Mouse (Mus musculus): ENCODE measurements around the gene Epb41l3. TPM values are rescaled to one million over a fixed set of nuclear protein-coding genes. Genes with fewer than 3 reads are reported as not detected.
A peak's percentile ranks its signal among the peaks of the same experiment; 100 is the strongest.

Gene Epb41l3
- polyA plus RNA-seq, 1 experiment from 2014 or later: 97.6 TPM

GRCm38 (mm10) chr17:69067937-69068739 is 7.3 kb upstream of the Epb41l3 start:
- Histone ChIP-seq H3K27ac (ENCODE audit: low read depth, low read length) (no peak overlapping the region), H3K27me3 (ENCODE audit: control insufficient read depth, insufficient read depth, low read length) (no peaks in the 10 kb centered on the region), H3K9ac (ENCODE audit: low read length) (no peak overlapping the region), H3K36me3 (ENCODE audit: control insufficient read depth, insufficient read depth, low read length) (no peaks in the 10 kb centered on the region), H3K4me2 (ENCODE audit: low read depth) (no peak overlapping the region), H3K4me1 (ENCODE audit: control insufficient read depth, insufficient read depth, low read length) (no peaks in the 10 kb centered on the region), H3K4me3 (ENCODE audit: low read depth, low read length) (no peak overlapping the region), H3K9me3 (ENCODE audit: control insufficient read depth, low read length) (no peaks in the 10 kb centered on the region)
- ATAC-seq (ENCODE audit: insufficient read depth, low FRiP score, low TSS enrichment): no peak
- DNase-seq (ENCODE audit: low spot score): no peak
- WGBS: 80% methylated on average over 11 of the region's 11 CpGs

DNA sequence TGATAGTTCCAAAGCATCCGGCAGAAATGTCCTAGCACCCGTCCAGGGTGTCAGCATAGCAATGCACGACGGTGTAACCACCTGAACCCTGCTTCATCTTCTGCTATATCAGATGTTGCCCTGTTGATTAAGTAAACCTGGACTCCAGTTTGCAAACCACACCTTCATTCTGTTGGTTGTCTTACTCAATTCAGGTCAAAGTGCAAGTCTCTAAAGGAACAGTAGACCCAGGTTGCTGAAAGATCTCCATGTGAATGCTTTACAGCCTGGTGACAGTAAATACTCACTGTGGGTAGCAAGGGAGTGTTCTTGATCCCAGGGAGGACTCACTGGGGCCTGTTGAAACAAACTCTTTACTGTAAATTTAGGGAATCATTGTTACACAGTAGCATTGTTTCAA is 1.4 kb upstream of the Epb41l3 start:
- Histone ChIP-seq H3K36me3 (ENCODE audit: control insufficient read depth, insufficient read depth, low read length) (no peaks in the 10 kb centered on the region), H3K9ac (ENCODE audit: low read length) (no peak overlapping the region), H3K27me3 (ENCODE audit: control insufficient read depth, insufficient read depth, low read length) (peaks cover 24% of the 10 kb centered on the region), H3K4me2 (ENCODE audit: low read depth) (no peak overlapping the region), H3K9me3 (ENCODE audit: control insufficient read depth, low read length) (no peaks in the 10 kb centered on the region), H3K4me3 (ENCODE audit: low read depth, low read length) (no peak overlapping the region), H3K4me1 (ENCODE audit: control insufficient read depth, insufficient read depth, low read length) (peaks cover 5% of the 10 kb centered on the region; the same call in 1 of the 2 replicates), H3K27ac (ENCODE audit: low read depth, low read length) (no peak overlapping the region)
- 82% methylated on average over 4 of the region's 4 CpGs for WGBS
- DNase-seq (ENCODE audit: low spot score) (no peak), ATAC-seq (ENCODE audit: insufficient read depth, low FRiP score, low TSS enrichment) (no peak)

DNA sequence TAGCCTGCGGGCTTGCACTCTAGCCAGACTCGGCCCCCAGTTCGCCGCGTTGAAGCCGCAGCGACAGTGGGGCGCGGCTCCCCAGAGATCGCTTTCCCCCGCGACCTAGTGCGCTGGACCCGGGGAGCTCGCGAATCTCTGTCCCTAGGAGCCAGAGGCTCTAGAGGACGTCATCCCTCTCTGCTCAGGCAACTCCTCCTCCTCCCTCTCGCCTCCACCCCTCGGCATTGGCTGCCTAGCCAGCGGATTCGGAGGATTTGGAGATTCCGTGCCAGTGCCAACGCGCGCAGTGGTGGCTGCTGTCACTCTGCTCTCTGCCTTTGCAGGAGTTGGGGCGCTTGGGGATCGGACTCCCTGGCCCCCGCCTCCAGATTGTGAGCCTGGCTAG is 749 bp downstream of the Epb41l3 start:
- ATAC-seq (ENCODE audit: insufficient read depth, low FRiP score, low TSS enrichment) (peak; percentile 56), DNase-seq (ENCODE audit: low spot score) (peak; percentile 61)
- no peaks in the 10 kb centered on the region for H3K36me3 ChIP-seq (ENCODE audit: control insufficient read depth, insufficient read depth, low read length)
- WGBS: 0% methylated on average over 28 of the region's 28 CpGs
- peaks cover 5% of the 10 kb centered on the region; the same call in 1 of the 2 replicates for H3K4me1 ChIP-seq (ENCODE audit: control insufficient read depth, insufficient read depth, low read length)
- peak overlapping the region; percentile 43 for H3K9ac ChIP-seq (ENCODE audit: low read length)
- H3K4me3 ChIP-seq (ENCODE audit: low read depth, low read length): peak overlapping the region; percentile 54
- peaks cover 24% of the 10 kb centered on the region for H3K27me3 ChIP-seq (ENCODE audit: control insufficient read depth, insufficient read depth, low read length)
- no peaks in the 10 kb centered on the region for H3K9me3 ChIP-seq (ENCODE audit: control insufficient read depth, low read length)
- H3K27ac ChIP-seq (ENCODE audit: low read depth, low read length): no peak overlapping the region
- H3K4me2 ChIP-seq (ENCODE audit: low read depth): peak overlapping the region; percentile 99

- Histone ChIP-seq H3K4me2 (ENCODE audit: low read depth) (peak overlapping the region; percentile 99), H3K4me3 (ENCODE audit: low read depth, low read length) (peak overlapping the region; percentile 54), H3K9me3 (ENCODE audit: control insufficient read depth, low read length) (no peaks in the 10 kb centered on the region), H3K9ac (ENCODE audit: low read length) (no peak overlapping the region), H3K27ac (ENCODE audit: low read depth, low read length) (no peak overlapping the region), H3K4me1 (ENCODE audit: control insufficient read depth, insufficient read depth, low read length) (peaks cover 5% of the 10 kb centered on the region; the same call in 1 of the 2 replicates), H3K36me3 (ENCODE audit: control insufficient read depth, insufficient read depth, low read length) (no peaks in the 10 kb centered on the region), H3K27me3 (ENCODE audit: control insufficient read depth, insufficient read depth, low read length) (peaks cover 24% of the 10 kb centered on the region)
- no peak for ATAC-seq (ENCODE audit: insufficient read depth, low FRiP score, low TSS enrichment)
- peak; percentile 22 for DNase-seq (ENCODE audit: low spot score)
- 3% methylated on average over 25 of the region's 25 CpGs for WGBS
Measured at GRCm38 (mm10) chr17:69076747-69077543, 1.5 kb downstream of the Epb41l3 start.

GRCm38 (mm10) chr17:69077544-69077920 is 2.0 kb downstream of the Epb41l3 start:
- ATAC-seq (ENCODE audit: insufficient read depth, low FRiP score, low TSS enrichment) (no peak), DNase-seq (ENCODE audit: low spot score) (no peak)
- WGBS: 6% methylated on average over 11 of the region's 11 CpGs
- peak overlapping the region; percentile 99 for H3K4me2 ChIP-seq (ENCODE audit: low read depth)
- no peak overlapping the region for H3K27ac ChIP-seq (ENCODE audit: low read depth, low read length)
- no peak overlapping the region for H3K9ac ChIP-seq (ENCODE audit: low read length)
- no peaks in the 10 kb centered on the region for H3K36me3 ChIP-seq (ENCODE audit: control insufficient read depth, insufficient read depth, low read length)
- H3K4me3 ChIP-seq (ENCODE audit: low read depth, low read length): peak overlapping the region; percentile 54; the same call in 1 of the 2 replicates
- H3K27me3 ChIP-seq (ENCODE audit: control insufficient read depth, insufficient read depth, low read length): peaks cover 24% of the 10 kb centered on the region
- H3K4me1 ChIP-seq (ENCODE audit: control insufficient read depth, insufficient read depth, low read length): peaks cover 5% of the 10 kb centered on the region; the same call in 1 of the 2 replicates
- H3K9me3 ChIP-seq (ENCODE audit: control insufficient read depth, low read length): no peaks in the 10 kb centered on the region

GRCm38 (mm10) chr17:69082316-69082715 is 6.8 kb downstream of the Epb41l3 start:
- no peak for DNase-seq (ENCODE audit: low spot score)
- Histone ChIP-seq H3K4me2 (ENCODE audit: low read depth) (no peak overlapping the region), H3K9me3 (ENCODE audit: control insufficient read depth, low read length) (no peaks in the 10 kb centered on the region), H3K4me3 (ENCODE audit: low read depth, low read length) (no peak overlapping the region), H3K27me3 (ENCODE audit: control insufficient read depth, insufficient read depth, low read length) (peaks cover 6% of the 10 kb centered on the region), H3K4me1 (ENCODE audit: control insufficient read depth, insufficient read depth, low read length) (peaks cover under 1% of the 10 kb centered on the region; the same call in 1 of the 2 replicates), H3K9ac (ENCODE audit: low read length) (no peak overlapping the region), H3K36me3 (ENCODE audit: control insufficient read depth, insufficient read depth, low read length) (no peaks in the 10 kb centered on the region), H3K27ac (ENCODE audit: low read depth, low read length) (no peak overlapping the region)
- WGBS: 91% methylated on average over 7 of the region's 7 CpGs
- no peak for ATAC-seq (ENCODE audit: insufficient read depth, low FRiP score, low TSS enrichment)

- DNase-seq (ENCODE audit: low spot score): no peak
- Histone ChIP-seq H3K27ac (ENCODE audit: low read depth, low read length) (no peak overlapping the region), H3K27me3 (ENCODE audit: control insufficient read depth, insufficient read depth, low read length) (no peaks in the 10 kb centered on the region), H3K4me2 (ENCODE audit: low read depth) (no peak overlapping the region), H3K36me3 (ENCODE audit: control insufficient read depth, insufficient read depth, low read length) (no peaks in the 10 kb centered on the region), H3K4me1 (ENCODE audit: control insufficient read depth, insufficient read depth, low read length) (no peaks in the 10 kb centered on the region), H3K9ac (ENCODE audit: low read length) (no peak overlapping the region), H3K4me3 (ENCODE audit: low read depth, low read length) (no peak overlapping the region), H3K9me3 (ENCODE audit: control insufficient read depth, low read length) (no peaks in the 10 kb centered on the region)
- no peak for ATAC-seq (ENCODE audit: insufficient read depth, low FRiP score, low TSS enrichment)
- WGBS: 91% methylated on average over 3 of the region's 3 CpGs
Measured at GRCm38 (mm10) chr17:69091618-69092017, 16.1 kb downstream of the Epb41l3 start.

GRCm38 (mm10) chr17:69097068-69097467 is 21.6 kb downstream of the Epb41l3 start:
- DNase-seq (ENCODE audit: low spot score) (no peak), ATAC-seq (ENCODE audit: insufficient read depth, low FRiP score, low TSS enrichment) (no peak)
- Histone ChIP-seq H3K36me3 (ENCODE audit: control insufficient read depth, insufficient read depth, low read length) (no peaks in the 10 kb centered on the region), H3K27me3 (ENCODE audit: control insufficient read depth, insufficient read depth, low read length) (no peaks in the 10 kb centered on the region), H3K9ac (ENCODE audit: low read length) (no peak overlapping the region), H3K4me1 (ENCODE audit: control insufficient read depth, insufficient read depth, low read length) (no peaks in the 10 kb centered on the region), H3K4me3 (ENCODE audit: low read depth, low read length) (no peak overlapping the region), H3K4me2 (ENCODE audit: low read depth) (no peak overlapping the region), H3K27ac (ENCODE audit: low read depth, low read length) (no peak overlapping the region), H3K9me3 (ENCODE audit: control insufficient read depth, low read length) (no peaks in the 10 kb centered on the region)
- 84% methylated on average over 4 of the region's 4 CpGs for WGBS
